Mouse (Mus musculus) CH12.LX (cell line): ENCODE results near the gene Atp13a3.
A peak's percentile ranks its signal among the peaks of the same experiment; 100 is the strongest.

Source experiments
- CHD1 ChIP-seq: IDR thresholded peaks from 2 replicates; pipeline ENCODE4 v1.6.1; 2012; ENCODE audit warnings: low read depth, low read length, improper control_type of control experiment, inconsistent platforms
- CTCF ChIP-seq, 2 experiments: IDR thresholded peaks in 1 of 2; conservative IDR thresholded peaks in 1 of 2; 2 replicates each; pipeline ENCODE4 v1.5.1; 2011 to 2012; ENCODE audit warnings: low read depth in 2 of 2, low read length in 2 of 2, improper control_type of control experiment in 1 of 2, inconsistent platforms in 1 of 2, mild to moderate bottlenecking in 1 of 2, moderate library complexity in 1 of 2
- E2F4 ChIP-seq: IDR thresholded peaks from 2 replicates; pipeline ENCODE4 v1.6.1; 2011; ENCODE audit warnings: low read depth, low read length, improper control_type of control experiment; ENCODE audit not compliant: insufficient replicate concordance
- ELF1 ChIP-seq: IDR thresholded peaks from 2 replicates; pipeline ENCODE4 v1.6.1; 2014; ENCODE audit warnings: low read depth, mild to moderate bottlenecking, inconsistent platforms, low read length, improper control_type of control experiment
- EP300 ChIP-seq: IDR thresholded peaks from 2 replicates; pipeline ENCODE4 v1.6.1; 2011; ENCODE audit warnings: low read length, improper control_type of control experiment
- IRF4 ChIP-seq: IDR thresholded peaks from 2 replicates; pipeline ENCODE4 v1.6.1; 2014; ENCODE audit warnings: low read depth, mild to moderate bottlenecking, inconsistent platforms, low read length, improper control_type of control experiment
- JUND ChIP-seq: conservative IDR thresholded peaks from 2 replicates; pipeline ENCODE4 v1.6.1; 2011; ENCODE audit warnings: low read depth, low read length, improper control_type of control experiment
- MAFK ChIP-seq: IDR thresholded peaks from 2 replicates; pipeline ENCODE4 v1.6.1; 2011; ENCODE audit warnings: low read length, improper control_type of control experiment; ENCODE audit not compliant: insufficient replicate concordance
- MEF2A ChIP-seq: IDR thresholded peaks from 2 replicates; pipeline ENCODE4 v1.6.1; 2014; ENCODE audit warnings: low read depth, mild to moderate bottlenecking, inconsistent platforms, low read length, improper control_type of control experiment, borderline replicate concordance
- POLR2A ChIP-seq: IDR thresholded peaks from 2 replicates; pipeline ENCODE4 v1.6.1; 2011; ENCODE audit warnings: low read depth, mild to moderate bottlenecking, improper control_type of control experiment, low read length
- RCOR1 ChIP-seq: conservative IDR thresholded peaks from 2 replicates; pipeline ENCODE4 v1.6.1; 2012; ENCODE audit warnings: low read depth, mild to moderate bottlenecking, inconsistent platforms, low read length, improper control_type of control experiment
- SIN3A ChIP-seq: IDR thresholded peaks from 2 replicates; pipeline ENCODE4 v1.6.1; 2012; ENCODE audit warnings: low read length, improper control_type of control experiment, inconsistent platforms
- ZNF384 ChIP-seq: IDR thresholded peaks from 2 replicates; pipeline ENCODE4 v1.6.1; 2012; ENCODE audit warnings: low read depth, low read length, improper control_type of control experiment, inconsistent platforms

DNA sequence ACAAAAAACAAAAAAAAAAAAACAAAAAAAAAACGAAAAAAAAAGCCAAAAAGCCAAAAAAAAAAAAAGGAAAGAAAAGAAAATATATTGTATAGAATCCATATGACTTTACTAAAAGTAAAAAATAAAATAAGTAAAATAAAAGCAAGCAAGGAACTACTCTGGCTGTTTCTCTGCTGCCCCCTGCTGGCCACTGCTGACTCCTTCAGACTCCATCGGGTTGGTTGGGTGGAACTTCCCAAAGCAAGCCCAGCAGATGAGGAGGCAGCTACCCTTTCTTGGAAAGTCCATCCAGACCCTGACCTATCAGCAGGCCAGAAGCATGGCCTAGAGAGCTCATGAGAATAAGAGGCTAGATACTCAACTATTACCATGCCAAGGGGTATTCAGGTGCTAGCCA, 143.1 kb downstream of the Atp13a3 start:
- no peak for TF ChIP-seq CHD1
- TF ChIP-seq IRF4: no peak
- no peak for TF ChIP-seq POLR2A
- TF ChIP-seq SIN3A: no peak
- TF ChIP-seq CTCF (conservative IDR thresholded peaks at IDR 0.05 in 1 of 2, IDR thresholded peaks at IDR 0.05 in 1 of 2; ENCODE audit: low read depth in 2 of 2, low read length in 2 of 2): peak; percentile 88
- no peak for TF ChIP-seq ELF1
- TF ChIP-seq E2F4: no peak
- TF ChIP-seq ZNF384: no peak
- TF ChIP-seq MAFK: no peak
- no peak for TF ChIP-seq JUND
- TF ChIP-seq MEF2A: no peak
- TF ChIP-seq EP300: no peak
- TF ChIP-seq RCOR1: no peak
